Mouse (Mus musculus) stomach, embryonic 14.5 days (tissue): ENCODE data around the gene Pclo. TPM values are rescaled to one million over a fixed set of nuclear protein-coding genes. Genes with fewer than 3 reads are reported as not detected.
"Not testable (repeated sequence)": the region's sequence is repeated elsewhere in the genome, so short reads cannot be mapped to it uniquely, and the experiment has no call there.

Experiments
- ATAC-seq: fragments of 200-750 bp; cut with Nextera tagmentation; 2 replicates; pipeline ENCODE4 v1.8.0; 2017; ENCODE audit warnings: low read depth, moderate TSS enrichment; ENCODE audit not compliant: insufficient number of reproducible peaks, insufficient read depth, low FRiP score
- H3K27ac ChIP-seq: fragments of 300-500 bp; sonication (generic); 2 replicates; pipeline ENCODE4 v1.5.1; 2014; ENCODE audit warnings: mild to moderate bottlenecking, low read length, moderate library complexity, mixed read lengths
- H3K27me3 ChIP-seq: fragments of 300-500 bp; sonication (generic); 2 replicates; pipeline ENCODE4 v1.6.1; 2014; ENCODE audit warnings: low read length, control low read depth, mixed read lengths; ENCODE audit not compliant: control insufficient read depth, insufficient read depth
- H3K36me3 ChIP-seq: fragments of 300-500 bp; sonication (generic); 2 replicates; pipeline ENCODE4 v1.6.1; 2014; ENCODE audit warnings: mild to moderate bottlenecking, control low read depth, low read length, moderate library complexity, mixed read lengths; ENCODE audit not compliant: control insufficient read depth, insufficient read depth
- H3K4me1 ChIP-seq: fragments of 300-500 bp; sonication (generic); 2 replicates; pipeline ENCODE4 v1.6.1; 2014; ENCODE audit warnings: low read length, control low read depth, mixed read lengths; ENCODE audit not compliant: control insufficient read depth, insufficient read depth
- H3K4me2 ChIP-seq: fragments of 300-500 bp; sonication (generic); replicated peaks from 2 replicates; pipeline ENCODE4 v1.6.1; 2014; ENCODE audit warnings: low read depth, low read length, control low read depth
- H3K4me3 ChIP-seq: fragments of 300-500 bp; sonication (generic); 2 replicates; pipeline ENCODE4 v1.5.1; 2014; ENCODE audit warnings: low read depth, low read length, control low read depth
- H3K9ac ChIP-seq: fragments of 300-500 bp; sonication (generic); replicated peaks from 2 replicates; pipeline ENCODE4 v1.6.1; 2014; ENCODE audit warnings: low read depth, mild to moderate bottlenecking, control low read depth, low read length, moderate library complexity, mixed read lengths
- H3K9me3 ChIP-seq: fragments of 300-500 bp; sonication (generic); 2 replicates; pipeline ENCODE4 v1.6.1; 2016; ENCODE audit warnings: low read depth, low read length, control low read depth; ENCODE audit not compliant: control insufficient read depth
- WGBS: fragments of 180-500 bp; shearing (Covaris S2); extraction: QIAGEN DNeasy Blood & Tissue Kit; methylation state at CpG from one replicate; pipeline ENCODE4 v1.1.7; 2014; 5-methylcytosine and 5-hydroxymethylcytosine counted together
- polyA plus RNA-seq: library from polyadenylated mRNA; unstranded; fragments of >200 nt; fragmentation: Nextera tagmentation; extraction: Ambion mirVana; gene quantifications from 2 replicates; pipeline ENCODE4 v1.2.1, GENCODE M21; 2014

The Pclo gene
- 2.3 TPM in 2 replicates for polyA plus RNA-seq

DNA sequence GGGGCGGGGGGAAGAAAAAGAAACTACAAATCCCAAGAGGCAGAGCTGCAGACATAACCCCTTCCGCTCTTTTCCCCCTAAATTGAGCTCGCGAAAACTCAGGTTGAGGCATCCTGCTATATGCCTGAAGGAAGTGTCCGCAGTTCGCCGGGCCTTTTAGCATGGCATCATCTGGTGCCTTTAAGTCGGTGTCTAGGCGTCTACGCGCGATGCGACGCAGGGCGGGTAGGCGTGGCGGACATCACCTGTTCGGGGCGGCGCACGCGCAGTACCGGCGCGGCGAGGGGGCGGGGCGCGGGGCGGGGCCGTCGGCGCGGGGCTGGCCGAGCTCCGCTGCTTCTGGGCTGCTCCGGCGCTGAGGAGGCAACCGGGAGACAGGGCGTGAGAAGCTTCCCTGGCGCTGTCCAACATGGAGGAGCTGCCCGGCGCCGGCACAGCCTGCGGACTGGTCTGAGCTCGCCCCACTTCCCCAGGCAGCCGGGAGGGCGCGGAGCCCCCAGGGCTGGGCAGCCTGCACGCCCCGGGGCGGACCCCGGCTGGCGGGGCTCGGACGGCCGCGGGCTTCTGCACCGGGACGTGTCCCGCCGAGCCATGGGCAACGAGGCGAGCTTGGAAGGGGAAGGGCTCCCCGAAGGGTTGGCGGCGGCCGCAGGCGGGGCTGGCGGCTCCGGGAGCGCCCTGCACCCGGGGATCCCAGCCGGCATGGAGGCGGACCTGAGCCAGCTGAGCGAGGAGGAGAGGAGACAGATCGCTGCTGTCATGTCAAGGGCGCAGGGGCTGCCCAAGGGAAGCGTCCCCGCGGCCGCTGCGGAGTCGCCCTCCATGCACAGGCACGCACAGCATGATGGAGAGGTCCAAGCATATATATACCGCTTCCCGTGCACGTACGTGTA, at the start of gene Pclo:
Gene Pclo (plus strand): TSS at position 288 of the 893 bp plus-strand sequence.
- Histone ChIP-seq H3K36me3 (no peaks in the 10 kb centered on the region), H3K4me3 (peak within 1 kb of the TSS; percentile 70), H3K4me2 (peak within 1 kb of the TSS; percentile 65), H3K4me1 (no peaks in the 10 kb centered on the region), H3K9me3 (no peaks in the 10 kb centered on the region), H3K9ac (peak within 1 kb of the TSS; percentile 40; the same call in 1 of the 2 replicates), H3K27ac (peak within 1 kb of the TSS; percentile 88), H3K27me3 (no peaks in the 10 kb centered on the region)
- ATAC-seq: peak; percentile 98
- WGBS: under 1% methylated on average over 84 of the region's 89 CpGs

DNA sequence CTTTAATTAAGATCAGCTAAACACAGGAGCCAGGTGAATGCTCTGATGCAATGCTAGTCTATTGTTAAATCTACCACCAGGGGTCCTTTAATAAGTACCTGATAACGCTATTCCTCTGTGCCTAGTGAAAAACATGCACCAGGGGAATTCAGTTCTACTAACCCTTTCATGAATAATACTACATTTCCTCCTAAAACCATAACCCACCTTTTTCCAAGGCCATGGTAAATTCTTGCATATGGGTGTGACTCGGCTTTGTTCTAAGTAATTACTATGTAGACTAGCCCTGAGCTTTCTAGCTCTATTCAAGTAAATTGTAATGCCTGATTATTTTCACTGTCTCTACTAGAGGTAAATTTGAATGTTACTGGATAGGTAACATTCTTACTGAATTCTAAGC, 20.3 kb upstream of the Pclo start:
- WGBS: 64% methylated on average over 2 of the region's 2 CpGs
- H3K4me3 ChIP-seq, H3K4me2 ChIP-seq, H3K36me3 ChIP-seq, ATAC-seq, H3K27me3 ChIP-seq, H3K27ac ChIP-seq, H3K4me1 ChIP-seq, H3K9me3 ChIP-seq, H3K9ac ChIP-seq: not testable (repeated sequence)

DNA sequence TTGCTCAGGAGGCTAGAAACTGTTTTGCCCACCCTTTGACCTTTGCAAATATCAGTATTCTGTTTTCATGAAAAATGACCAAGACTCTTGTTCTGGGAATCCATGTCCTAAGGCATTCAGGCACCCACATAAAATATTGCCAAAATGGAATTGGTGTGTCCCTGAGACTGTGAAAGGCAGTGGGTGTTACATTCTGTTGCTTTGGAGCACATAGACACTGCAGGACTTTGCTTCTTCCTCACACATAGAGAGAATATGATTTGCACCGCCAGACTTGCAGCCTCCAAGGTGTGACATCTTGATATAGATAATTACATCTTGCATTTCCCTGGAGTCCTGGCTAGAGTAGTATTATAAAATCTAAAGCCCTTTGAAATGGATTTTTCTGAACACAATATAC, 6.2 kb upstream of the Pclo start:
- no peaks in the 10 kb centered on the region for H3K9me3 ChIP-seq
- no peaks in the 10 kb centered on the region for H3K4me1 ChIP-seq
- WGBS: 66% methylated on average over 1 of the region's 1 CpGs
- H3K36me3 ChIP-seq: no peaks in the 10 kb centered on the region
- ATAC-seq: no peak
- no peaks in the 10 kb centered on the region for H3K27me3 ChIP-seq
- no peak overlapping the region for H3K27ac ChIP-seq
- H3K4me2 ChIP-seq: no peak overlapping the region
- H3K4me3 ChIP-seq: no peak overlapping the region
- H3K9ac ChIP-seq: no peak overlapping the region

DNA sequence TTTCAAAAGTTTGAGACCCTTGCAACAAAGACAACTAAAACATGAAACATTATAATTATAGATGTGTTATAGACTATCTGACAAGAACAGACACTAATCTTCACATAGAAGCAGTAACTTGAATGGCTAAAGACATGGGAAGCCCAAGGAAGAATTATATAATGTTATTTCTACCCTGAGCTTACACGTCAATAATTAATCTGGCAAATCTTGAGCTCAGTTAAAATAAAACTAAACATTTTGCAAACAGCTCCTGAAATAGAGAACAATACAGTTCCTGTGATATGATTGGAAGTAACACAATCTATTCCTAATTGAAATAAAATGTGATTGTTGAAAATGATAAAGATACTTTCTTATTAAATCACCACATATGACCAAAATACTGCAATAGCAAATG, 5.1 kb upstream of the Pclo start:
- Histone ChIP-seq H3K36me3 (no peaks in the 10 kb centered on the region), H3K9me3 (no peaks in the 10 kb centered on the region), H3K27me3 (no peaks in the 10 kb centered on the region), H3K4me2 (no peak overlapping the region), H3K4me1 (no peaks in the 10 kb centered on the region), H3K9ac (no peak overlapping the region), H3K4me3 (no peak overlapping the region), H3K27ac (no peak overlapping the region)
- WGBS: 78% methylated on average over 1 of the region's 1 CpGs
- no peak for ATAC-seq

DNA sequence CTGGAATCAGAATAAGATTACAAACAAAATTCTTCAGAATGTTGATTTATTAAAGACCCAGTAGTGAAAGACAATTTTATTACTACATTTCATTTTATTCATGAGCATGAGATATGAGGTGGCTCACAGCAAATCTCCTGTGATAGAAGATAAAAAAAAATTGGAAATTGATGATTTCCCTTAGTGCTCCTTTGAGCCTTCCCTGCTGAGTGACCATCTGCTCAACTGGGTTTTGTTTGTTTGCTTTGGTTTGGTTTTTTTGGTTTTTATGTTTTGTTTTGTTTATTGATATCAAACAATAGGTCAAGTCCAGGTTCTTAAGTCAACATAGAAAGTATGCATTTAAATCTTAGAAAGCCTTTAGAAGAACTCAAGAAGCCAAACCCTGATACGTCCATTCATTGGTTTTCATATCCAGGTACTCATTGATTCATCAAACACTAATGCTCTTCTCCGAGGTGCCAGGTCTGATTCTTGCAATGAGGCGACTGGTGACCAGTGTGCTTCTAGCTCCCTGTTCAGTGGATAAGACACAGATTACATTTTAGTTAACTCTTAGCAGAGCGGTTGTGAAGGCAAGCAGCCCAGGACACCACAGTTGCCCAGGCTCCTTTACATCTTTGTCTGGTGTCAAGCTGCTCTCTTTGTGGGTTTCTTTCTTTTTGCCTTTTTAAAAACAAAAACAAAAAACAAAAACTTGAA, 3.6 kb downstream of the Pclo start:
- Histone ChIP-seq H3K9me3 (no peaks in the 10 kb centered on the region), H3K27ac (no peak overlapping the region)

DNA sequence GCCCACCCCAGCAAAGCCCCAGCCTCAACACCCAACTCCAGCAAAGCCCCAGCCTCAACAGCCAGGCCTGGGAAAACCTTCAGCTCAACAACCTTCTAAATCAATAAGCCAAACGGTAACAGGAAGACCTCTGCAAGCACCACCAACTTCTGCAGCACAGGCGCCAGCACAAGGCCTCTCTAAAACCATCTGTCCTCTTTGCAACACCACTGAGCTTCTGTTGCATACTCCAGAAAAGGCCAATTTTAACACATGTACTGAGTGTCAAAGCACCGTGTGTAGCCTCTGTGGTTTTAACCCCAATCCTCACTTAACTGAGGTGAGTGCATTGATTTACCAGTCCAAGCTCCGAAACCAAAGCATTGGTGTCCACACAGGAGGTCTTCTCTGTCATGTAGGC, 7.3 kb downstream of the Pclo start:
- ATAC-seq: no peak
- Histone ChIP-seq H3K27me3 (no peaks in the 10 kb centered on the region), H3K4me2 (no peak overlapping the region), H3K4me3 (no peak overlapping the region), H3K4me1 (no peaks in the 10 kb centered on the region), H3K9me3 (no peaks in the 10 kb centered on the region), H3K36me3 (no peaks in the 10 kb centered on the region), H3K27ac (no peak overlapping the region), H3K9ac (no peak overlapping the region)
- WGBS: 79% methylated on average over 4 of the region's 4 CpGs

More for the DNA sequence above, 3.6 kb downstream of the Pclo start:
- Histone ChIP-seq H3K27me3 (no peaks in the 10 kb centered on the region), H3K4me1 (no peaks in the 10 kb centered on the region), H3K36me3 (no peaks in the 10 kb centered on the region), H3K4me3 (no peak overlapping the region), H3K4me2 (no peak overlapping the region), H3K9ac (no peak overlapping the region)
- ATAC-seq: no peak
- WGBS: 70% methylated on average over 4 of the region's 4 CpGs

DNA sequence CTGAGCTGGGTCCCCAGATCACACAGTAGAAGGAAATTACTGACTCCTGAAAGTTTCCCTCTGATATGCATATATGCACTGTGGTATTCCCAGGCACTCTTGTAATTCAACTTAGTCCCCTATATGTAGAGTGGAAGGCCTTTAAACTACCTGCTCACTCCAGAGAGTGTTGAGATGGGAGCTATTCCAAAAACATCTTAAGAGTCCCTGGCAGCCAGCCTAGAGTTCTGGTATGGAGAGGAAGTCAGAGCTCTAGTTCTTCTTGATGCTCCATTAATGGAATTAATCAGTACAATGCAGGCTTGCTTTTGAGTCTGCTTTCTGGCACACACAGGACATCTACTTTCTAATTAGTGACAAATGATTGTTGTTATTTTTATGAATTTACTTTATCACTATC, 11.3 kb downstream of the Pclo start:
- H3K4me2 ChIP-seq: no peak overlapping the region
- H3K9ac ChIP-seq: no peak overlapping the region
- no peaks in the 10 kb centered on the region for H3K36me3 ChIP-seq
- H3K4me3 ChIP-seq: no peak overlapping the region
- H3K27me3 ChIP-seq: no peaks in the 10 kb centered on the region
- no peaks in the 10 kb centered on the region for H3K9me3 ChIP-seq
- no peak for ATAC-seq
- H3K4me1 ChIP-seq: no peaks in the 10 kb centered on the region
- H3K27ac ChIP-seq: no peak overlapping the region

DNA sequence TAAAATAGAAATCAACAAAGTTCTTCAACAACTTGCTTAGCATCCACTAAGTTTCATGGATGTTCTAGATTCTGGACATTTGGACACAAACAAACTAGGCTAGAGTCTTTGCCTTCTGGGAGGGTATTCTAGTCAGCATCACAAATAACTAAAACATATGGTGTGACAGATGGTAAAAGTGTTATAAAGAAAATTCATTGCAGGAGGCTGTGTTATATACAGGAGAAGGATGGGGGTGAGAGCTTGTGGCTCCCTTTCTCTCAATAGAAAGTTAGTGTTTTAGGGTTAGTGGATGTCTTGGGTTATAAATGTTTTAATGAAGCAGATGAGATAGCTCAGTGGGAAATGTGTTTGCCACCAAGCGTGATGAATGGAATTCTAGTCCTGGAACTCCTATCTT, 13.1 kb downstream of the Pclo start:
- ATAC-seq: no peak
- H3K27me3 ChIP-seq: no peaks in the 10 kb centered on the region
- H3K4me3 ChIP-seq: no peak overlapping the region
- H3K27ac ChIP-seq: no peak overlapping the region
- no peak overlapping the region for H3K9ac ChIP-seq
- no peaks in the 10 kb centered on the region for H3K9me3 ChIP-seq
- no peaks in the 10 kb centered on the region for H3K4me1 ChIP-seq
- no peaks in the 10 kb centered on the region for H3K36me3 ChIP-seq
- whole genome bisulfite sequencing: 41% methylated on average over 1 of the region's 1 CpGs
- H3K4me2 ChIP-seq: no peak overlapping the region
